ENCODE assay signal across 8 mouse cellular contexts in genomic region chrX:164419471-164419939, GRCm38 (mm10). TPM values are rescaled to one million over a fixed set of nuclear protein-coding genes. Genes with fewer than 3 reads are reported as not detected.
DNase-seq lines count a peak whose midpoint lies in the region; ATAC-seq lines count a peak whose summit lies in the region.

Piga (plus strand) TSS chrX:164419787.

- H3K27me3 ChIP-seq in heart, embryonic 14.5 days (ENCODE audit: control insufficient read depth, insufficient read depth, low read length): no peaks in the 10 kb centered on the region
- H3K27me3 ChIP-seq in liver, embryonic 13.5 days: no peaks in the 10 kb centered on the region
- H3K27me3 ChIP-seq in stomach, embryonic 16.5 days (ENCODE audit: control insufficient read depth, insufficient read depth, low read length): no peaks in the 10 kb centered on the region; the same call in 1 of the 2 replicates

- peak; percentile 98 for ATAC-seq in heart, embryonic 14.5 days (ENCODE audit: insufficient number of reproducible peaks, insufficient read depth, low FRiP score, low read depth)
- ATAC-seq in liver, embryonic 13.5 days (ENCODE audit: low read depth): peak; percentile 96
- ATAC-seq in stomach, embryonic 16.5 days (ENCODE audit: insufficient read depth, low FRiP score): peak; percentile 99

- H3K36me3 ChIP-seq in heart, embryonic 14.5 days (ENCODE audit: control insufficient read depth, insufficient read depth, low read length): peaks cover 20% of the 10 kb centered on the region
- peaks cover 15% of the 10 kb centered on the region for H3K36me3 ChIP-seq in liver, embryonic 13.5 days
- no peaks in the 10 kb centered on the region for H3K36me3 ChIP-seq in stomach, embryonic 16.5 days (ENCODE audit: control insufficient read depth, insufficient read depth, low read length)

- H3K4me3 ChIP-seq in brown adipose tissue, adult 24 weeks (ENCODE audit: insufficient read depth, low read depth, low read length): peak within 1 kb of the TSS; percentile 88
- H3K4me3 ChIP-seq in heart, embryonic 14.5 days (ENCODE audit: control insufficient read depth in 1 of 2, insufficient read depth in 1 of 2, low read depth in 1 of 2, low read length in 2 of 2): peak within 1 kb of the TSS; percentile 50 to 89
- H3K4me3 ChIP-seq in liver, embryonic 13.5 days (replicated peaks): peak within 1 kb of the TSS; percentile 71
- H3K4me3 ChIP-seq in stomach, embryonic 16.5 days (replicated peaks; ENCODE audit: low read length): peak within 1 kb of the TSS; percentile 62

- WGBS in heart, embryonic 14.5 days: 16% methylated on average over 40 of the region's 40 CpGs
- 12% methylated on average over 40 of the region's 40 CpGs for WGBS in liver, embryonic 13.5 days (ENCODE audit: insufficient replicate concordance)
- WGBS in stomach, embryonic 16.5 days: 7% methylated on average over 40 of the region's 40 CpGs

- peak within 1 kb of the TSS; percentile 68 for H3K4me2 ChIP-seq in heart, embryonic 14.5 days (ENCODE audit: low read length)
- peak within 1 kb of the TSS; percentile 74 for H3K4me2 ChIP-seq in liver, embryonic 13.5 days
- peak within 1 kb of the TSS; percentile 53 for H3K4me2 ChIP-seq in stomach, embryonic 16.5 days (ENCODE audit: low read depth, low read length)

- peak; percentile 95 for DNase-seq in CD4-positive, CD25-positive, alpha-beta regulatory T cell, adult 2 months (ENCODE audit: low read depth, low spot score)
- DNase-seq in fat pad, adult 2 months (ENCODE audit: extremely low read depth, low read depth, low spot score): peak; percentile 65
- peak; percentile 95 for DNase-seq in kidney, postnatal 14 days
- peak; percentile 83 for DNase-seq in liver, embryonic 13.5 days
- peak; percentile 74 for DNase-seq in neural tube, embryonic 10.5 days (ENCODE audit: extremely low spot score, low spot score)

- no peaks in the 10 kb centered on the region for H3K9me3 ChIP-seq in heart, embryonic 14.5 days (ENCODE audit: control insufficient read depth, low read length)
- H3K9me3 ChIP-seq in liver, embryonic 13.5 days (replicated peaks): no peaks in the 10 kb centered on the region
- H3K9me3 ChIP-seq in stomach, embryonic 16.5 days (replicated peaks; ENCODE audit: control insufficient read depth, low read length): no peaks in the 10 kb centered on the region

- 0 out of 2 replicates have a peak within 1 kb of the TSS, but pooled peaks have one; percentile 42 for H3K27ac ChIP-seq in brown adipose tissue, adult 24 weeks (replicated peaks; ENCODE audit: low read depth, low read length)
- H3K27ac ChIP-seq in heart, embryonic 14.5 days (replicated peaks in 1 of 2; ENCODE audit: control insufficient read depth in 1 of 2, insufficient read depth in 1 of 2, low read depth in 2 of 2, low read length in 2 of 2): peak within 1 kb of the TSS; percentile 66 to 89
- H3K27ac ChIP-seq in liver, embryonic 13.5 days: peak within 1 kb of the TSS; percentile 77
- peak within 1 kb of the TSS; percentile 36 for H3K27ac ChIP-seq in stomach, embryonic 16.5 days (ENCODE audit: low read length)

- H3K4me1 ChIP-seq in brown adipose tissue, adult 24 weeks (ENCODE audit: control insufficient read depth, insufficient read depth, insufficient read length, low read length): no peaks in the 10 kb centered on the region
- H3K4me1 ChIP-seq in heart, embryonic 14.5 days (ENCODE audit: control insufficient read depth in 2 of 2, insufficient read depth in 2 of 2, low read length in 2 of 2): peaks cover 0 to 6% of the 10 kb centered on the region in 2 experiments; a peak in 1 of 4 replicates
- H3K4me1 ChIP-seq in liver, embryonic 13.5 days (replicated peaks): peaks cover 30% of the 10 kb centered on the region
- no peaks in the 10 kb centered on the region for H3K4me1 ChIP-seq in stomach, embryonic 16.5 days (ENCODE audit: control insufficient read depth, insufficient read depth, low read length)

- peak within 1 kb of the TSS; percentile 76 for H3K9ac ChIP-seq in heart, embryonic 14.5 days (ENCODE audit: low read length)
- peak within 1 kb of the TSS; percentile 81 for H3K9ac ChIP-seq in liver, embryonic 13.5 days
- H3K9ac ChIP-seq in stomach, embryonic 16.5 days (ENCODE audit: low read length): peak within 1 kb of the TSS; percentile 80

RNA-seq across cellular contexts. Expression of gene Piga, which starts in this region (rescaled TPM):
- 1.3 and 2.4 TPM in 2 replicates for polyA plus RNA-seq in brown adipose tissue, adult 24 weeks (2012; ENCODE audit: insufficient read depth, insufficient read length, missing spikeins)
- polyA plus RNA-seq in heart, embryonic 14.5 days (2014; fragmentation: Nextera tagmentation; extraction: Ambion mirVana): 7.9 and 8.1 TPM in 2 replicates
- 14.9 and 18.3 TPM in 2 replicates for polyA plus RNA-seq in liver, embryonic 13.5 days (2015; fragmentation: Nextera tagmentation; extraction: Ambion mirVana)
- polyA plus RNA-seq in stomach, embryonic 16.5 days (2015; fragmentation: Nextera tagmentation; extraction: Ambion mirVana): 14.9 and 15.5 TPM in 2 replicates

Comparison
In these comparisons a context has a peak if more than half of its experiments do, and no peak if none do; other contexts are left out.
1. Peak in every context shown above with its lines: DNase-seq, ATAC-seq, H3K4me3 ChIP-seq and H3K27ac ChIP-seq.